Mouse (Mus musculus): ENCODE measurements around the gene Mgat4b.

GRCm38 (mm10) chr11:50228772-50229171, 18.1 kb downstream of the Mgat4b start:
- TF ChIP-seq GATA1 (IDR thresholded peaks at IDR 0.05; ENCODE audit: low read length) (no peak), TAL1 (IDR thresholded peaks at IDR 0.05; ENCODE audit: low read length) (no peak)
